Mouse (Mus musculus): ENCODE data around the gene 4930469K13Rik. TPM values are rescaled to one million over a fixed set of nuclear protein-coding genes. Genes with fewer than 3 reads are reported as not detected.

4930469K13Rik gene
- total RNA-seq, 2 experiments from 2014 or later = not detected

DNA sequence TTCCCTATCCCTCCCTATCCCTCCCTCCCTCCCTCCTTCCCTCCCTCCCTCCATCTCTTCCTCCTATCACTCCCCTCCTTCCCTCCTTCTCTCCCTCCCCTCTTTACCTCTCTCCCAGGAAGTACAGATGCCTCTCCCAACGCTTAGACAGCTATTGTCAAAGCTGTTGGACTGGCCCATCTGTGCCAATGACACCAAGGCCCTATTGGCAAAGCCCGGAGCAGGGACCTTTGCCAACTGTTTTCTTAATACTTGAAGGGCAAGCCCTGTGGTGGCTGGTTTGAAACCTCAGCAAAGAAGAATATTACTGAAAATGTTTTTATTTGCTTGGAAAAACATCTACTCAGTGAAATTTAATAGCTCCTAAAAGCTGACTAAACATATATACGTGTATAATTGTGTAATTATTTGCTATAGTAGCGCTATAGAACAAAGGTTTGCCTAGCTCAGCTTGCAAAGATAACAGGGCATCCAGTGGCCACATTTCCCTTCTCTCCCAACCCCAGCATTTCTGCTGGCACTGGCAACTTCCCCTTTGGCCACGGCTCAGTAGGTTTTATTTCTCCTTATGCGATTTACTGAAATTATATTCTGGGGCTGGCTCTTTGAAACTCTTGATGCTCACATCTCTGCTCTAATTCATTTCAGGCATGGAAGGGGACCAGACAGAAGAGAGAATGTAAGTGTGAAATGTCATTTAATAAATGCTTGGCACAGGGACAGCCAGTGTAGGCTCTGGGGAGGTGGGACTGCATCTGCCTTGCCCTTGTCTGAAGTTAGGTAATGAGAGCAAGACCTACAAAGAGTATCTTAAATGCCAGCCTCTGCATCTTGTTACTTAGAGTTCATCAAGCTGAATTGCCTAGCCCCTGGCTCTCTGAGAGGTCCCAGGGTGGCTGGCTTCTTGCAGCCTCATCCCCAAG, 18.6 kb downstream of the 4930469K13Rik start:
- DNase-seq (ENCODE audit: low spot score in 2 of 2) = no peak

GRCm38 (mm10) chr11:34078581-34078980, 19.8 kb downstream of the 4930469K13Rik start:
- DNase-seq (ENCODE audit: low spot score in 2 of 2) = no peak

DNA sequence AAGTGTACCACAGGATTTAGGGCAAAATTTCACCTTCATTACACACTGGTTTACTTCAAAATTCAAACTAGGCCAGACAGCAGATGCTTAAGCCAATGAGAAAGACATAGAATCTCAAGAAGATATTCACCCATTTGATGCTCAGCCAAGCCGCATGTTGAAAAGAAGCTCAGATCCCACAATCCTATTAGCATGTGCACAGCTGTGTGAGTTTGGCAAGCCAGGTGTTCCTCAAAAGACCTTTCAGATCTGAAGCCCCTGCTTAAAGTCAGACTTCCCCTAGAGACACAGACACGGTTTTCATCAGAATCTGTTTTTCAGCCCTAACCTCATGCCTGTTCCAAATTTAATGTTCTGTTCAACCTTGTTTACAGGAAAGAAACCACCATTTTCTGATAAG, 20.5 kb downstream of the 4930469K13Rik start:
- DNase-seq (ENCODE audit: low spot score in 2 of 2) = no peak

GRCm38 (mm10) chr11:34073776-34074175, 24.6 kb downstream of the 4930469K13Rik start:
- peak; percentile 64 to 73 for DNase-seq (ENCODE audit: low spot score in 2 of 2)

DNA sequence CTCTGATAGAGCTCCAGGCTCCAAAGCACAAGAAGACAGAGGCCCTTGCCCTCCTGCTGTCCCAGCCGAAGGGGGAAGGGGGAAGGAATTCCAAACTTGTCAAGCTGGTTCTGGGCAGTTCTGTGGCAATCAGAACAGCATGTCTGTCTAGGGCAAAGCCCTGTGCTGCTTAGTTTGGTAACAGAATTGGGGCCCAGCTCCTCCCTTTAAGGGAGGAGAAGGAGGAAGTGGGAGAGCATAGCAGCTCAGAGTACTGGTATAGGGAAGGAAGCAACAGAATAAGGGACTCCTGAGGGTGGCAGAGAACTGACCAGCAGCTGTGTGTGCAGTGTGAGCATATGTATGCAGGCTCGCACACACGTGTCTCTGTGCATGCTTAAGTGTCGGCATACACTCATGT, 26.0 kb downstream of the 4930469K13Rik start:
- DNase-seq (ENCODE audit: low spot score in 2 of 2) = no peak

GRCm38 (mm10) chr11:34070596-34070995, 27.8 kb downstream of the 4930469K13Rik start:
- no peak for DNase-seq (ENCODE audit: low spot score in 2 of 2)

GRCm38 (mm10) chr11:34063702-34064485, 34.5 kb downstream of the 4930469K13Rik start:
- no peak for DNase-seq (ENCODE audit: low spot score in 2 of 2)

- no peak for DNase-seq (ENCODE audit: low spot score in 2 of 2)
These were observed 35.1 kb downstream of the 4930469K13Rik start for GRCm38 (mm10) chr11:34063257-34063656.

DNA sequence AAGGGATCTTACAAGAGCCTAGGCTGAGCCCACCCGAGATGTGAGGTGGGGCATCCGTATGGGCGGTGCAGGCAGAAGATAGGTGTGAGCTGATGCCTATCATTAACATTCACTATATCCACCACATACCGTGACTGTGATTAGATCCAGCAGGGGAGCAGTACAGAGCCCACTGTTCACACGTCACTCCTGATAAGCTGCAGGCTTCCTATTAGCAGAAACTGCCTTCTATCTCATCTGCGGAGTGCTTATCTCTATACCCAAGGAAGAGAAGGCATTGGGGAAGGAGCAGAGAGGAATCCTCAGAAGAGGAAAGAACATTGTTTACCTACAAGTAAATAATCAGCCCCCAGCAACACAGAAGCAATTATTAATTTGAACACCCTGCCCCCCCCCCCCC, 36.6 kb downstream of the 4930469K13Rik start:
- no peak for DNase-seq (ENCODE audit: low spot score in 2 of 2)

GRCm38 (mm10) chr11:34058960-34059359, 39.4 kb downstream of the 4930469K13Rik start:
- no peak for DNase-seq (ENCODE audit: low spot score in 2 of 2)

GRCm38 (mm10) chr11:34058332-34058731, 40.0 kb downstream of the 4930469K13Rik start:
- no peak for DNase-seq (ENCODE audit: low spot score in 2 of 2)

DNA sequence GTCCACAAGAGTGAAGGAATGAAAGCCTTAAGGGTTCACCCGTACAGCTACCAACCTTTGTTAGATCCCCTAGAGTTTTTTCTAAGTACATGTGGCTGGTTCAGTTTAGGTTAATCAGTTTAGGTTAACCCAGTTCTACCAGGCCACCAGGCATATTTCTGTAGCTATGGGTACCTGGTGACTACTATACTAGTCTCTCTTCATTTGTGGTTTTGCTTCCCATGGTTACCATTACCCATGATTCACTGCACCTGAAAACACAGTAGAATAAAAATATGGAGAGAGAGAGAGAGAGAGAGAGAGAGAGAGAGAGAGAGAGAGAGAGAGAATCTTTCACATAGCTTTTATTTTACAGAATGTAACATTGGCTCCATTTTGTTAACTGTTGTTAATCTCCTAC, 41.6 kb downstream of the 4930469K13Rik start:
- no peak for DNase-seq (ENCODE audit: low spot score in 2 of 2)

DNA sequence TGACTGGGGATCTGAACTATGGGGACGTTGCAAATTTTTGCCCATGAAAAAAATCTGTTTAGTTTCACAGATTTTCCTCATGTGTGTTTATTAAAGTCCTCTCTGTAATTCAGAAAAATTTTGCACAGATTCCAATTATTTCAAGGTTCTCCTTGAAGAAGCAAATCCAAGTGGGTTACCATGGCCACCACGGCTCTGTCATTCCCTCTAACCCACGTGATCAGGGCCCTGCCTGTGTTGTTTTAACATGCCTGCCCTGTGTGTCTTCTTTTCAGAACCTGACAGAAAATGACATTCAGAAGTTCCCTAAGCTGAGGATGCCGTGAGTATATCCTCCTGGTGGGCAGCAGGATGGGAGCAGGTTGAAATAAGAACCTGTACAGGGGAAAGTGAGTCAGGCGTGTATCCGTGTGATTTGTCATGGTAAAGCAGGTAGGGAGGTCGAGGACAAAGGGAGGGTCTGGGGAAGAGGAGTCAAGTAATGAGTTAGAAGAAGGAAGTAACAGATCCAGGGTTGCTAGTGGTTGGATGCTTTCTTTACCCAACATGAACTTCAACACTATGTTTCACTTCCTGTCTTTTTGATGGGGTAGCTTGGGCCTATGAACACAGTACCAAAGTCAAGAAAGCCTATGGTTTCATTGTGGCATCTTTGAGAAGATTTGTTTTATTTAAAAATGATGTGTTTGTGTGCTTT, 44.2 kb downstream of the 4930469K13Rik start:
- DNase-seq (ENCODE audit: low spot score in 2 of 2) = no peak

DNA sequence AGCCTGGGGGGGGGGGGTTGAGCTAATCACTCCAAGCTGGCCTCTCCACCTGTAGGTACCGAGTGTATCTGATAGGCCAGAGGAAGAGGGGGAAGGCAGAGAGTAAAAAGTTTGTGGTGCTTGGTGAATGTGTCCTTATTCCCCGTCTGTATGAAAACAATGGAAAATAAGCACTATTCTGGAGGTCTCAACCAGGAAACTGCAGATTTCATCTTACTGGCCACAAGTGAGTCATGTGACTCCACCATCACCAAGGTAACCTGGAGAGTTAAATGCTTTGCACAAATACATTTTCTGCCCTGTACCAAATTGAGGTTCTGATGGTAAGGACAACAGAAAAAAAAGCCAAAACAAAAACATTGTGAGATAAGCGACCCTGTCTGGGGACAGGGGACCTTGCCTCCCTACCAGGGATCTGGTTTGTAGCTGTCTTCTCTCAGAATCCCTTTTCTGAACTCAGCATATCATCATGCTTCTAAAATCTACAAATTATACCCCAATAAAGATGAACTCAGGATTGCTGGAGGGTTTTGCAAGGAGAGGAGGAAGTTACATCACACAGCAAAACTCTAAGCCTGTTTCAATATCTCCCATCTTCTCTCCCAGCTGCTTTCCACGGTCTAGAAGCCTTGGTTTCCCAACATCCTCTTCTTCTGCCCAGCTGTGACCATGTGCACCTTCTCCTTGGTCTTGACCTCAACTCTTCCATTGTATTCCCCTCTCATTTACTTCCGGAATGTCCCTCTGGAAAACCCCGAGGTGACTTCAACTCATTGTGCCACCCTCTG, 45.1 kb downstream of the 4930469K13Rik start:
- no peak for DNase-seq (ENCODE audit: low spot score in 2 of 2)

DNA sequence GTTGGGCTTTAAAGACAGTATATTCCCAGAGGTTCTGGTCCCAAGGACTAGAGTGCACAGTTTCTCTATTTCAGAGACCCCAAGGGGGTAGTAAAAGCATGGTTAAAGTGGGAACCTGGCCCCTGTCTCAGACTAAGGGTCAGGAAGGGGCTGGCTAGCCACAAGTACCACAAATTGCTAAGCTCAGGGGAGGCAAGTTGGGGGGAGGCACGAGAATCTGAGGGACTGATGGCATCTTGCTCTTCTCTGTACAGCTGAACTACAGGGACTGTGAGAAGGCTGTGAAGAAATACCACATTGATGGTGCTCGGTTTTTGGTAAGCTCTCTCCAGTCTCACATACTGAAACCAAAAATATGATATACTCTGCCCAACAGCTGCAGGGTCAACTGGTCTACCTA, 47.7 kb downstream of the 4930469K13Rik start:
- DNase-seq (ENCODE audit: low spot score in 2 of 2) = no peak

DNA sequence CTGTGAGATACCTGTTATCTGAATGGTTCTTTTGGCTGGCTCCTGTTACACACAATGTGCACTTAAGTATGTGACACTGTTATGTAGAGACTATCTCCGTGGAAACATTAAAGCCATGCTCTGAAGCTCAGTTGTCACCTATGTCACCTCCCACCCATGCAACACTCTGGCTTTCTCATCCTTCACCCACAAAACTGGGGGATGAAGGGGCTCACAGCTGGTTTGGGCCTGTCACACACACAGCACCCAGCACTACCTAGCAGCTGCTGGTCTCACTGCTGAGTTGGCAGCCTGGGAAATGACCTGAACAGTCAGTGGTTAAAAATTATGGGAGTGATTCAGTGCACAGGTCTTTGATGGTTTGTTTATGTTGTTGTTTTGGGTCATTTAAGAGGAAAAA, 48.3 kb downstream of the 4930469K13Rik start:
- DNase-seq (ENCODE audit: low spot score in 2 of 2) = no peak

GRCm38 (mm10) chr11:34049125-34049379, 49.3 kb downstream of the 4930469K13Rik start:
- no peak for DNase-seq (ENCODE audit: low spot score in 2 of 2)

DNA sequence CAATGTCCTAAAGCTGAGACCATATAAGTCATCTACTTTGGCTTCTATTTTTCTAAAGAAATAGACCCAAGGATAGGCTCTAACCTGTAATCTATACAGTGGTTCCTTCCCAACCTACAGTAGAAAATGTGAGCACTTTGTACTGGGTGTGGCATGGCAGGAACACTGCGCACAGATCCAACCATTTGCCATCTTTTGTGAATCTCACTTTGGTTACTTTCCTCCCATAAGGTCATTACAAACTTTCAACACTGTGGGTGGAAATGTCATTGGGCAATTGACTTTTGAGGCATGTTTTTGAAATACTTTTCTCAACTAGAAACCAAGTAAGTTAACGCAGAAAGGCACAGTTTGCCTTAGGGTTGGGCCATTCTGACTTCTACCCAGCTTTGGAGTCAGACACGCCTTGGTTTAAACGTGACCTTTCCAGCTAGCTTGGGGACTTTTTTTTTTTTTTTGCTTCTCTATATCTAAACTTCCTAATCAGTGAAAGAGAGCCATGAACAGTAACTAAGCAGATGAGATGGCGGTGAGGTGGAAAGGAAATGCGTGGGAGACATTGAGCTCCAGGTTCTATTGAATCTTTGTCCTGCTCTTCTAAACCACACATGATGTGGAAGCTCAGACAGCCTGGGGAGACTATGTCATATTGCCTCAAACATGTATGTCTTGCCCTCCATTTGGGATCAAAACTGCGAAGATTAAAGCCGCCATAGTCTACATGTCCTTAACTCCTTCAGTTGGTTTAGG, 49.8 kb downstream of the 4930469K13Rik start:
- no peak for DNase-seq (ENCODE audit: low spot score in 2 of 2)

GRCm38 (mm10) chr11:34047542-34047937, 50.8 kb downstream of the 4930469K13Rik start:
- no peak for DNase-seq (ENCODE audit: low spot score in 2 of 2)

Measured in layer of hippocampus, postnatal 10 days (tissue).